14 mouse cellular contexts compared by ENCODE assay signal in genomic region chr7:43476376-43476775, GRCm38 (mm10). TPM values are rescaled to one million over a fixed set of nuclear protein-coding genes. Genes with fewer than 3 reads are reported as not detected.
A peak's percentile ranks its signal among the peaks of the same experiment; 100 is the strongest.
DNase-seq lines count a peak whose midpoint lies in the region; ATAC-seq lines count a peak whose summit lies in the region.
"Had no signal": no experiment of that assay in that cellular context is flagged by ENCODE, and none has a peak within 500 bp of the region (broad histone marks: within the 10 kb centered on the region; RNA-seq: fewer than 3 reads in every experiment).

No protein-coding gene starts in this region.

- H3K27me3 ChIP-seq in hindbrain, embryonic 11.5 days (ENCODE audit: control insufficient read depth, insufficient read depth, low read length) = peaks cover 24% of the 10 kb centered on the region
- H3K27me3 ChIP-seq in hindbrain, embryonic 13.5 days = peaks cover 54% of the 10 kb centered on the region
- peaks cover 53% of the 10 kb centered on the region for H3K27me3 ChIP-seq in embryonic facial prominence, embryonic 12.5 days

- H3K36me3 ChIP-seq in hindbrain, embryonic 11.5 days (ENCODE audit: control insufficient read depth, insufficient read depth, low read length) = 0 out of 2 replicates have a peak, but pooled peaks cover 2% of the 10 kb centered on the region
- peaks cover 43% of the 10 kb centered on the region for H3K36me3 ChIP-seq in hindbrain, embryonic 13.5 days
- peaks cover 6% of the 10 kb centered on the region; the same call in 1 of the 2 replicates for H3K36me3 ChIP-seq in embryonic facial prominence, embryonic 12.5 days

- H3K4me2 ChIP-seq in hindbrain, embryonic 11.5 days (replicated peaks; ENCODE audit: low read depth, low read length) = no peak overlapping the region; the same call in 1 of the 2 replicates
- no peak overlapping the region for H3K4me2 ChIP-seq in hindbrain, embryonic 13.5 days
- 0 out of 2 replicates have a peak overlapping the region, but pooled peaks have one; percentile 13 for H3K4me2 ChIP-seq in embryonic facial prominence, embryonic 12.5 days (replicated peaks)

- H3K4me3 ChIP-seq in hindbrain, embryonic 11.5 days (ENCODE audit: low read depth, low read length) = no peak overlapping the region
- H3K4me3 ChIP-seq in hindbrain, embryonic 13.5 days = no peak overlapping the region
- H3K4me3 ChIP-seq in embryonic facial prominence, embryonic 12.5 days = no peak overlapping the region
- H3K4me3 ChIP-seq: erythroblast, embryonic 14.5 days had no signal

- no peaks in the 10 kb centered on the region for H3K9me3 ChIP-seq in hindbrain, embryonic 11.5 days (ENCODE audit: control insufficient read depth, low read length)
- H3K9me3 ChIP-seq in hindbrain, embryonic 13.5 days = no peaks in the 10 kb centered on the region
- no peaks in the 10 kb centered on the region for H3K9me3 ChIP-seq in embryonic facial prominence, embryonic 12.5 days

- 11% methylated on average over 5 of the region's 13 CpGs for WGBS in hindbrain, embryonic 11.5 days
- 9% methylated on average over 13 of the region's 13 CpGs for WGBS in hindbrain, embryonic 13.5 days
- WGBS in embryonic facial prominence, embryonic 12.5 days = 6% methylated on average over 13 of the region's 13 CpGs

- DNase-seq in hindbrain, embryonic 11.5 days (ENCODE audit: low spot score) = peak; percentile 33
- DNase-seq in retina, postnatal 1 day = peak; percentile 56
- DNase-seq in retina, embryonic 14.5 days (ENCODE audit: low spot score) = no peak
- no peak for DNase-seq in right cerebral cortex, postnatal 10 days (ENCODE audit: low spot score in 2 of 2)
- DNase-seq in spleen, postnatal 4 days (ENCODE audit: low spot score in 2 of 2) = no peak
- DNase-seq: cerebellum, adult 2 months; kidney, adult 11 months; layer of hippocampus, adult 9-11 months; liver, postnatal 0 days; right cerebral cortex, postnatal 4 days had no signal

- no peak overlapping the region for H3K9ac ChIP-seq in hindbrain, embryonic 11.5 days (ENCODE audit: low read depth, low read length)
- no peak overlapping the region for H3K9ac ChIP-seq in hindbrain, embryonic 13.5 days
- H3K9ac ChIP-seq in embryonic facial prominence, embryonic 12.5 days = no peak overlapping the region
- H3K9ac ChIP-seq: liver, postnatal 0 days had no signal

- 0 out of 2 replicates have a peak, but pooled peaks have one; percentile 23 for ATAC-seq in hindbrain, embryonic 11.5 days (ENCODE audit: low FRiP score)
- no peak for ATAC-seq in hindbrain, embryonic 13.5 days (ENCODE audit: low FRiP score)
- no peak for ATAC-seq in embryonic facial prominence, embryonic 12.5 days (ENCODE audit: insufficient number of reproducible peaks, insufficient read depth, low FRiP score, low TSS enrichment)
- ATAC-seq: liver, postnatal 0 days had no signal

- H3K27ac ChIP-seq in hindbrain, embryonic 11.5 days (ENCODE audit: low read depth, low read length) = no peak overlapping the region
- no peak overlapping the region for H3K27ac ChIP-seq in hindbrain, embryonic 13.5 days
- no peak overlapping the region for H3K27ac ChIP-seq in embryonic facial prominence, embryonic 12.5 days

- H3K4me1 ChIP-seq in hindbrain, embryonic 11.5 days (replicated peaks; ENCODE audit: control insufficient read depth, insufficient read depth, low read length) = no peaks in the 10 kb centered on the region
- H3K4me1 ChIP-seq in hindbrain, embryonic 13.5 days (replicated peaks) = peaks cover 23% of the 10 kb centered on the region
- H3K4me1 ChIP-seq in embryonic facial prominence, embryonic 12.5 days = 0 out of 2 replicates have a peak, but pooled peaks cover 4% of the 10 kb centered on the region

RNA-seq across cellular contexts. Expression of gene Vsig10l, which starts 13.4 kb away (rescaled TPM):
- 2.6 and 2.8 TPM in 2 replicates for polyA plus RNA-seq in hindbrain, embryonic 11.5 days (2014; fragmentation: Nextera tagmentation; extraction: Ambion mirVana)
- 9.6 and 10.8 TPM in 2 replicates for polyA plus RNA-seq in hindbrain, embryonic 13.5 days (2015; fragmentation: Nextera tagmentation; extraction: Ambion mirVana)
- 5.2 and 6.7 TPM in 2 replicates for polyA plus RNA-seq in embryonic facial prominence, embryonic 12.5 days (2016; fragmentation: Nextera tagmentation; extraction: Ambion mirVana)

RNA-seq across cellular contexts. Expression of gene Iglon5, which starts 13.5 kb away (rescaled TPM):
- polyA plus RNA-seq in hindbrain, embryonic 11.5 days (2014; fragmentation: Nextera tagmentation; extraction: Ambion mirVana) = 2.7 and 2.9 TPM in 2 replicates
- 7.3 and 7.8 TPM in 2 replicates for polyA plus RNA-seq in hindbrain, embryonic 13.5 days (2015; fragmentation: Nextera tagmentation; extraction: Ambion mirVana)
- polyA plus RNA-seq in embryonic facial prominence, embryonic 12.5 days (2016; fragmentation: Nextera tagmentation; extraction: Ambion mirVana) = 1.9 and 2.0 TPM in 2 replicates
- polyA plus RNA-seq: erythroblast, embryonic 14.5 days; heart, embryonic 16.5 days; liver, postnatal 0 days had no signal

RNA-seq across cellular contexts. Expression of gene 4931406B18Rik, which starts 29.4 kb away (rescaled TPM):
- polyA plus RNA-seq in hindbrain, embryonic 11.5 days (2014; fragmentation: Nextera tagmentation; extraction: Ambion mirVana) = not detected in 2 replicates
- not detected in 2 replicates for polyA plus RNA-seq in hindbrain, embryonic 13.5 days (2015; fragmentation: Nextera tagmentation; extraction: Ambion mirVana)
- not detected in 2 replicates for polyA plus RNA-seq in embryonic facial prominence, embryonic 12.5 days (2016; fragmentation: Nextera tagmentation; extraction: Ambion mirVana)
- polyA plus RNA-seq: cerebellum, adult 2 months; erythroblast, embryonic 14.5 days; heart, embryonic 16.5 days; liver, postnatal 0 days had no signal

RNA-seq across cellular contexts. Expression of gene Gm45233, which starts 32.4 kb away (rescaled TPM):
- polyA plus RNA-seq in hindbrain, embryonic 11.5 days (2014; fragmentation: Nextera tagmentation; extraction: Ambion mirVana) = 0.31 TPM in 1 of 2 replicates, not detected in the other
- 0.39 TPM in 2 replicates for polyA plus RNA-seq in hindbrain, embryonic 13.5 days (2015; fragmentation: Nextera tagmentation; extraction: Ambion mirVana)
- polyA plus RNA-seq in embryonic facial prominence, embryonic 12.5 days (2016; fragmentation: Nextera tagmentation; extraction: Ambion mirVana) = 0.38 and 0.90 TPM in 2 replicates
- polyA plus RNA-seq: erythroblast, embryonic 14.5 days; liver, postnatal 0 days had no signal

RNA-seq across cellular contexts. Expression of gene Etfb, which starts 32.5 kb away (rescaled TPM):
- polyA plus RNA-seq in hindbrain, embryonic 11.5 days (2014; fragmentation: Nextera tagmentation; extraction: Ambion mirVana) = 192 and 206 TPM in 2 replicates
- polyA plus RNA-seq in hindbrain, embryonic 13.5 days (2015; fragmentation: Nextera tagmentation; extraction: Ambion mirVana) = 149 and 154 TPM in 2 replicates
- 237 and 240 TPM in 2 replicates for polyA plus RNA-seq in embryonic facial prominence, embryonic 12.5 days (2016; fragmentation: Nextera tagmentation; extraction: Ambion mirVana)

Comparison
In these comparisons a context has a peak if more than half of its experiments do, and no peak if none do; other contexts are left out.
1. DNase-seq: peak in hindbrain, embryonic 11.5 days (single experiment) and retina, postnatal 1 day (single experiment); none in retina, embryonic 14.5 days (single experiment), right cerebral cortex, postnatal 10 days (0 of 2) and spleen, postnatal 4 days (0 of 2).